Mouse (Mus musculus) forebrain, embryonic 16.5 days (tissue): ENCODE data around the gene Lgr4. TPM values are rescaled to one million over a fixed set of nuclear protein-coding genes. Genes with fewer than 3 reads are reported as not detected.

Experiments used
- ATAC-seq: fragments of 200-750 bp; cut with Nextera tagmentation; 2 replicates; pipeline ENCODE4 v1.8.0; 2017; ENCODE audit warnings: mild to moderate bottlenecking, moderate library complexity
- H3K27ac ChIP-seq: fragments of 300-500 bp; sonication (generic); 2 replicates; pipeline ENCODE4 v1.5.1; 2014; ENCODE audit warnings: low read length, control low read depth
- H3K27me3 ChIP-seq: fragments of 300-500 bp; sonication (generic); replicated peaks from 2 replicates; pipeline ENCODE4 v1.6.1; 2014; ENCODE audit warnings: low read length; ENCODE audit not compliant: control insufficient read depth, insufficient read depth
- H3K36me3 ChIP-seq: fragments of 300-500 bp; sonication (generic); 2 replicates; pipeline ENCODE4 v1.6.1; 2014; ENCODE audit not compliant: control insufficient read depth, insufficient read depth
- H3K4me1 ChIP-seq: fragments of 300-500 bp; sonication (generic); replicated peaks from 2 replicates; pipeline ENCODE4 v1.6.1; 2014; ENCODE audit warnings: low read length; ENCODE audit not compliant: control insufficient read depth, insufficient read depth
- H3K4me2 ChIP-seq: fragments of 300-500 bp; sonication (generic); 2 replicates; pipeline ENCODE4 v1.6.1; 2014; ENCODE audit warnings: mild to moderate bottlenecking, low read length, control low read depth
- H3K4me3 ChIP-seq: fragments of 300-500 bp; sonication (generic); replicated peaks from 2 replicates; pipeline ENCODE4 v1.5.1; 2014; ENCODE audit warnings: mild to moderate bottlenecking, low read length, control low read depth
- H3K9ac ChIP-seq: fragments of 300-500 bp; sonication (generic); replicated peaks from 2 replicates; pipeline ENCODE4 v1.6.1; 2014; ENCODE audit warnings: low read depth, low read length, control low read depth
- H3K9me3 ChIP-seq: fragments of 300-500 bp; sonication (generic); 2 replicates; pipeline ENCODE4 v1.6.1; 2016; ENCODE audit warnings: low read length; ENCODE audit not compliant: control insufficient read depth
- WGBS: fragments of 180-500 bp; shearing (Covaris S2); extraction: QIAGEN DNeasy Blood & Tissue Kit; methylation state at CpG from one replicate; pipeline ENCODE4 v1.1.7; 2014; 5-methylcytosine and 5-hydroxymethylcytosine counted together
- polyA plus RNA-seq: library from polyadenylated mRNA; unstranded; fragments of >200 nt; fragmentation: Nextera tagmentation; extraction: Ambion mirVana; gene quantifications from 2 replicates; pipeline ENCODE4 v1.2.1, GENCODE M21; 2015

The Lgr4 gene
- polyA plus RNA-seq, 1 experiment from 2014 or later, result 3.6 TPM

GRCm38 (mm10) chr2:109951050-109951449, 33.6 kb downstream of the Lgr4 start:
- Histone ChIP-seq H3K36me3 (no peaks in the 10 kb centered on the region), H3K4me1 (peaks cover 3% of the 10 kb centered on the region), H3K9ac (no peak overlapping the region), H3K27me3 (peaks cover 72% of the 10 kb centered on the region), H3K27ac (no peak overlapping the region), H3K4me3 (no peak overlapping the region), H3K9me3 (no peaks in the 10 kb centered on the region), H3K4me2 (no peak overlapping the region)
- no peak for ATAC-seq
- WGBS, result 65% methylated on average over 4 of the region's 4 CpGs

GRCm38 (mm10) chr2:109953048-109953717, 35.7 kb downstream of the Lgr4 start:
- Histone ChIP-seq H3K4me3 (no peak overlapping the region), H3K9me3 (no peaks in the 10 kb centered on the region), H3K27me3 (peaks cover 77% of the 10 kb centered on the region), H3K36me3 (no peaks in the 10 kb centered on the region), H3K9ac (no peak overlapping the region), H3K27ac (no peak overlapping the region), H3K4me2 (no peak overlapping the region), H3K4me1 (peaks cover 3% of the 10 kb centered on the region)
- ATAC-seq, result peak; percentile 96
- 19% methylated on average over 10 of the region's 10 CpGs for WGBS

DNA sequence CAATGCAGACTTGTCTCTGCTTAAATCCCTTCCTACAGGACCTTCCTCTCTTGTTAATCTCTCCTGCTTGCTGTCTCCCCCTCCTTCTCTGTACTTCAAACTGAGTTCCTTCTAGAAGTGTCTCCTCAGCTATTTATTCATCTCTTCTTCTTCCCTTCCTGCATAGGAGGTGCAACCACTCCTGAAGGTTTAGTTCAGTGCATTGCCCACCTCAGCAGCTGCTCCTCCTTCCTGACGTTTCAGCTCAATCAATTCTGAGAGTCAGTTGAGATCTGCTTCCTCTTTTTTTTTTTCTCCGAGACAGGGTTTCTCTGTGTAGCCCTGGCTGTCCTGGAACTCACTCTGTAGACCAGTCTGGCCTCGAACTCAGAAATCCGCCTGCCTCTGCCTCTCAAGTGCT, 36.4 kb downstream of the Lgr4 start:
- no peaks in the 10 kb centered on the region for H3K36me3 ChIP-seq
- no peak overlapping the region for H3K4me2 ChIP-seq
- ATAC-seq, result no peak
- 77% methylated on average over 4 of the region's 4 CpGs for WGBS
- H3K9ac ChIP-seq, result no peak overlapping the region
- no peak overlapping the region for H3K27ac ChIP-seq
- H3K27me3 ChIP-seq, result peaks cover 80% of the 10 kb centered on the region
- no peak overlapping the region for H3K4me3 ChIP-seq
- H3K9me3 ChIP-seq, result no peaks in the 10 kb centered on the region
- peaks cover 3% of the 10 kb centered on the region for H3K4me1 ChIP-seq

- H3K36me3 ChIP-seq, result no peaks in the 10 kb centered on the region
- H3K9ac ChIP-seq, result no peak overlapping the region
- no peaks in the 10 kb centered on the region for H3K9me3 ChIP-seq
- no peak overlapping the region for H3K4me2 ChIP-seq
- no peak overlapping the region for H3K27ac ChIP-seq
- peaks cover 76% of the 10 kb centered on the region for H3K27me3 ChIP-seq
- no peak overlapping the region for H3K4me3 ChIP-seq
- no peak for ATAC-seq
- H3K4me1 ChIP-seq, result peaks cover 8% of the 10 kb centered on the region
- 75% methylated on average over 5 of the region's 5 CpGs for WGBS
These were observed 37.6 kb downstream of the Lgr4 start for GRCm38 (mm10) chr2:109955060-109955459.

GRCm38 (mm10) chr2:109955910-109956309, 38.5 kb downstream of the Lgr4 start:
- Histone ChIP-seq H3K27me3 (peaks cover 67% of the 10 kb centered on the region), H3K4me3 (no peak overlapping the region), H3K4me1 (peaks cover 14% of the 10 kb centered on the region), H3K27ac (no peak overlapping the region), H3K9me3 (no peaks in the 10 kb centered on the region), H3K4me2 (no peak overlapping the region), H3K36me3 (no peaks in the 10 kb centered on the region), H3K9ac (no peak overlapping the region)
- no peak for ATAC-seq
- WGBS, result 90% methylated on average over 5 of the region's 5 CpGs

DNA sequence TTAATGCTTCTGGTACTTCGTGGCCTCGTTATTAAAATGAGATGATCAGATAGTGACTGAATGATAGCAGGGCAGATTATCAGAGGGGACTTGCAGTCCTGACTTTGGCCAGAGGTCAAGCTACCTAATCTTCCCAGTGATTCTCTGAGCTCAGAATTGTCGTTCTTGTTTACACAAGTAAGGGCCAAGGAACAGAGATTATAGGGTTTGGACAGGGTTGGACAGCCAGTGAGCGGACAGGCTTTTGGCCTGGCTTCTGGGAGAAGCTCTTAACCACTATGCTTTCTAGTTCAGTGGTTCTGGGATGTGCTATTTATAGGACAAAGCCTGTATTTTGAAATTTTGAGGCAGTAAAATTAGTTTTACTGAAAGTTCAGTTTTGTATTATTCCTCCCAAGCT, 39.3 kb downstream of the Lgr4 start:
- Histone ChIP-seq H3K4me2 (no peak overlapping the region), H3K9ac (no peak overlapping the region), H3K4me1 (peaks cover 16% of the 10 kb centered on the region), H3K9me3 (no peaks in the 10 kb centered on the region), H3K4me3 (no peak overlapping the region), H3K27me3 (peaks cover 63% of the 10 kb centered on the region), H3K27ac (no peak overlapping the region), H3K36me3 (no peaks in the 10 kb centered on the region)
- WGBS, result 72% methylated on average over 4 of the region's 4 CpGs
- ATAC-seq, result no peak

- ATAC-seq, result no peak
- Histone ChIP-seq H3K4me2 (no peak overlapping the region), H3K27ac (no peak overlapping the region), H3K4me1 (peaks cover 13% of the 10 kb centered on the region), H3K9ac (no peak overlapping the region), H3K36me3 (no peaks in the 10 kb centered on the region), H3K9me3 (no peaks in the 10 kb centered on the region), H3K27me3 (peaks cover 57% of the 10 kb centered on the region), H3K4me3 (no peak overlapping the region)
- 92% methylated on average over 4 of the region's 4 CpGs for WGBS
These were observed 41.4 kb downstream of the Lgr4 start for GRCm38 (mm10) chr2:109958692-109959406.

GRCm38 (mm10) chr2:109959407-109960075, 42.1 kb downstream of the Lgr4 start:
- WGBS, result 19% methylated on average over 11 of the region's 11 CpGs
- Histone ChIP-seq H3K4me1 (peaks cover 13% of the 10 kb centered on the region), H3K9me3 (no peaks in the 10 kb centered on the region), H3K27ac (no peak overlapping the region), H3K4me3 (no peak overlapping the region), H3K27me3 (peaks cover 54% of the 10 kb centered on the region), H3K4me2 (no peak overlapping the region), H3K9ac (no peak overlapping the region), H3K36me3 (no peaks in the 10 kb centered on the region)
- peak; percentile 71 for ATAC-seq

GRCm38 (mm10) chr2:109960246-109960645, 42.8 kb downstream of the Lgr4 start:
- ATAC-seq, result peak; percentile 97
- Histone ChIP-seq H3K27ac (no peak overlapping the region), H3K4me1 (peaks cover 13% of the 10 kb centered on the region), H3K36me3 (no peaks in the 10 kb centered on the region), H3K27me3 (peaks cover 49% of the 10 kb centered on the region), H3K4me2 (no peak overlapping the region), H3K4me3 (no peak overlapping the region), H3K9me3 (no peaks in the 10 kb centered on the region), H3K9ac (no peak overlapping the region)
- 10% methylated on average over 3 of the region's 3 CpGs for WGBS
